Mouse (Mus musculus): Measurements from ENCODE around the gene Tor2a.

The Tor2a gene

GRCm38 (mm10) chr2:32729547-32729946, 27.5 kb upstream of the Tor2a start:
- DNase-seq (ENCODE audit: low spot score) = no peak

- peak; percentile 81 for DNase-seq (ENCODE audit: low spot score)
These were observed 26.2 kb upstream of the Tor2a start for GRCm38 (mm10) chr2:32730854-32731253.

- DNase-seq (ENCODE audit: low spot score) = no peak
These were observed 25.1 kb upstream of the Tor2a start for GRCm38 (mm10) chr2:32731911-32732310.

GRCm38 (mm10) chr2:32732695-32733094, 24.3 kb upstream of the Tor2a start:
- DNase-seq (ENCODE audit: low spot score) = no peak

GRCm38 (mm10) chr2:32734480-32734879, 22.6 kb upstream of the Tor2a start:
- peak; percentile 31 for DNase-seq (ENCODE audit: low spot score)

GRCm38 (mm10) chr2:32734933-32735332, 22.1 kb upstream of the Tor2a start:
- no peak for DNase-seq (ENCODE audit: low spot score)

- no peak for DNase-seq (ENCODE audit: low spot score)
These were observed 20.7 kb upstream of the Tor2a start for GRCm38 (mm10) chr2:32736306-32736829.

GRCm38 (mm10) chr2:32737008-32737407, 20.0 kb upstream of the Tor2a start:
- DNase-seq (ENCODE audit: low spot score) = no peak

GRCm38 (mm10) chr2:32739311-32739710, 17.7 kb upstream of the Tor2a start:
- DNase-seq (ENCODE audit: low spot score) = no peak

- DNase-seq (ENCODE audit: low spot score) = no peak
These were observed 16.1 kb upstream of the Tor2a start, which contains the start of gene 6330409D20Rik for GRCm38 (mm10) chr2:32740916-32741272. Gene 6330409D20Rik, minus strand, starts transcription at chr2:32741016.

GRCm38 (mm10) chr2:32741273-32742172, 15.5 kb upstream of the Tor2a start:
- peak; percentile 51 for DNase-seq (ENCODE audit: low spot score)

- peak; percentile 79 for DNase-seq (ENCODE audit: low spot score)
These were observed 14.9 kb upstream of the Tor2a start for GRCm38 (mm10) chr2:32742173-32742531.

GRCm38 (mm10) chr2:32744272-32744982, 12.6 kb upstream of the Tor2a start:
- peak; percentile 44 for DNase-seq (ENCODE audit: low spot score)

- no peak for DNase-seq (ENCODE audit: low spot score)
These were observed 8.0 kb upstream of the Tor2a start for GRCm38 (mm10) chr2:32749082-32749481.

GRCm38 (mm10) chr2:32750199-32750598, 6.8 kb upstream of the Tor2a start:
- no peak for DNase-seq (ENCODE audit: low spot score)

GRCm38 (mm10) chr2:32750887-32751664, 6.0 kb upstream of the Tor2a start:
- DNase-seq (ENCODE audit: low spot score) = peak; percentile 93

- DNase-seq (ENCODE audit: low spot score) = no peak
These were observed 5.4 kb upstream of the Tor2a start for GRCm38 (mm10) chr2:32751665-32752033.

GRCm38 (mm10) chr2:32752181-32752580, 4.9 kb upstream of the Tor2a start:
- no peak for DNase-seq (ENCODE audit: low spot score)

- DNase-seq (ENCODE audit: low spot score) = no peak
These were observed 369 bp upstream of the Tor2a start for GRCm38 (mm10) chr2:32756674-32757055.

GRCm38 (mm10) chr2:32758503-32758902, 1.5 kb downstream of the Tor2a start:
- no peak for DNase-seq (ENCODE audit: low spot score)

GRCm38 (mm10) chr2:32759001-32759400, 2.0 kb downstream of the Tor2a start:
- no peak for DNase-seq (ENCODE audit: low spot score)

GRCm38 (mm10) chr2:32761361-32761760, 4.3 kb downstream of the Tor2a start:
- no peak for DNase-seq (ENCODE audit: low spot score)

Data from embryo, embryonic 10 days (tissue).